Mouse (Mus musculus) left cerebral cortex, adult 2 months (tissue): ENCODE data around the gene Ncstn. TPM values are rescaled to one million over a fixed set of nuclear protein-coding genes. Genes with fewer than 3 reads are reported as not detected.

Source experiments
- DNase-seq, 2 experiments: peaks; one replicate each; pipeline ENCODE4 v3.0.0; 2021 to 2022; ENCODE audit warnings: low spot score in 2 of 2, mixed read lengths in 1 of 2; ENCODE audit errors: extremely low spot score in 1 of 2
- H3K27ac ChIP-seq: fragments of 200-600 bp; 2 replicates; pipeline ENCODE4 v1.8.1; 2022
- H3K4me3 ChIP-seq: fragments of 200-600 bp; 2 replicates; pipeline ENCODE4 v1.8.1; 2022
- CTCF ChIP-seq: fragments of 200-600 bp; IDR thresholded peaks from 2 replicates; pipeline ENCODE4 v1.8.1; 2022; ENCODE audit warnings: antibody characterized with exemption, mild to moderate bottlenecking, moderate library complexity
- intact Hi-C: fragments of 180-260 bp; cut with DNase I; formaldehyde crosslinking; loops from one replicate; pipeline ENCODE4 v1.15.1; 2025
- total RNA-seq, 2 experiments: library from RNA; stranded (reverse); gene quantifications; 2 replicates each; pipeline ENCODE4 v1.2.3; 2021

Ncstn gene
- total RNA-seq, 2 experiments from 2014 or later, result 61.5 to 65.4 TPM

GRCm38 (mm10) chr1:172024140-172024895 is 58.3 kb downstream of the Ncstn start:
- Histone ChIP-seq H3K27ac (no peak overlapping the region), H3K4me3 (no peak overlapping the region)
- intact Hi-C loops, result no loop called here
- no peak for DNase-seq
- TF ChIP-seq CTCF, result no peak

GRCm38 (mm10) chr1:172019863-172020521 is 62.6 kb downstream of the Ncstn start:
- intact Hi-C loops, result no loop called here
- Histone ChIP-seq H3K4me3 (no peak overlapping the region), H3K27ac (peak overlapping the region; percentile 32; the same call in 1 of the 2 replicates)
- no peak for TF ChIP-seq CTCF
- DNase-seq, result no peak

- intact Hi-C loops, result no loop called here
- no peak overlapping the region for H3K27ac ChIP-seq
- no peak overlapping the region for H3K4me3 ChIP-seq
- no peak for TF ChIP-seq CTCF
- DNase-seq, result no peak
Measured at GRCm38 (mm10) chr1:172019339-172019738, 63.3 kb downstream of the Ncstn start.

GRCm38 (mm10) chr1:172018336-172019311 is 64.0 kb downstream of the Ncstn start:
- DNase-seq, result no peak
- Histone ChIP-seq H3K4me3 (no peak overlapping the region), H3K27ac (no peak overlapping the region)
- TF ChIP-seq CTCF, result no peak
- intact Hi-C loops, result no loop called here

- no peak for TF ChIP-seq CTCF
- intact Hi-C loops, result no loop called here
- no peak for DNase-seq
- H3K4me3 ChIP-seq, result no peak overlapping the region
- H3K27ac ChIP-seq, result no peak overlapping the region
Measured at GRCm38 (mm10) chr1:172017517-172018070, 65.0 kb downstream of the Ncstn start.

GRCm38 (mm10) chr1:172016660-172017516 is 65.7 kb downstream of the Ncstn start:
- intact Hi-C loops, result no loop called here
- TF ChIP-seq CTCF, result no peak
- Histone ChIP-seq H3K4me3 (no peak overlapping the region), H3K27ac (no peak overlapping the region)
- DNase-seq, result no peak

- no peak for TF ChIP-seq CTCF
- intact Hi-C loops, result no loop called here
- Histone ChIP-seq H3K4me3 (no peak overlapping the region), H3K27ac (no peak overlapping the region)
- DNase-seq, result no peak
Measured at GRCm38 (mm10) chr1:172016031-172016430, 66.6 kb downstream of the Ncstn start.

Other genes with a start within 250 kb of the Ncstn start
- 1 to 10 TPM; 1.9 to 2.1 TPM for gene Cd84, start 243.1 kb downstream of the Ncstn start, total RNA-seq
- gene Gm10521, start 187.1 kb downstream of the Ncstn start, total RNA-seq, result under 1 TPM; 0.14 to 0.18 TPM
- under 1 TPM; 0.12 to 0.41 TPM for gene Slamf6, start 165.3 kb downstream of the Ncstn start, total RNA-seq
- gene Vangl2, start 54.4 kb downstream of the Ncstn start, total RNA-seq, result 10 to 100 TPM; 12.5 to 14.5 TPM
- under 1 TPM; 0.18 to 0.49 TPM for gene Nhlh1, start 25.2 kb downstream of the Ncstn start, total RNA-seq
- gene Copa, start 266 bp downstream of the Ncstn start, total RNA-seq, result 100 to 1,000 TPM; 138 to 147 TPM
- 10 to 100 TPM; 82.8 to 92.4 TPM for gene Pex19, start 44.0 kb upstream of the Ncstn start, total RNA-seq
- 100 to 1,000 TPM; 115 to 121 TPM for gene Dcaf8, start 65.3 kb upstream of the Ncstn start, total RNA-seq
- 100 to 1,000 TPM; 387 to 422 TPM for gene Pea15a, start 124.0 kb upstream of the Ncstn start, total RNA-seq
- gene Casq1, start 137.1 kb upstream of the Ncstn start, total RNA-seq, result under 1 TPM in 1 of 2 experiments, not detected in 1; 0.48 TPM
- gene Atp1a4, start 175.6 kb upstream of the Ncstn start, total RNA-seq, result not detected
- 100 to 1,000 TPM; 257 to 260 TPM for gene Igsf8, start 178.8 kb upstream of the Ncstn start, total RNA-seq
- gene Atp1a2, start 215.3 kb upstream of the Ncstn start, total RNA-seq, result 100 to 1,000 TPM; 628 to 676 TPM
- gene Kcnj9, start 246.5 kb upstream of the Ncstn start, total RNA-seq, result 100 to 1,000 TPM; 137 to 138 TPM